Mouse (Mus musculus): ENCODE data around the gene Rab31. TPM values are rescaled to one million over a fixed set of nuclear protein-coding genes. Genes with fewer than 3 reads are reported as not detected.

Rab31 gene
- total RNA-seq (2012; rRNA removed) = 16.4 and 22.8 TPM in 2 replicates

DNA sequence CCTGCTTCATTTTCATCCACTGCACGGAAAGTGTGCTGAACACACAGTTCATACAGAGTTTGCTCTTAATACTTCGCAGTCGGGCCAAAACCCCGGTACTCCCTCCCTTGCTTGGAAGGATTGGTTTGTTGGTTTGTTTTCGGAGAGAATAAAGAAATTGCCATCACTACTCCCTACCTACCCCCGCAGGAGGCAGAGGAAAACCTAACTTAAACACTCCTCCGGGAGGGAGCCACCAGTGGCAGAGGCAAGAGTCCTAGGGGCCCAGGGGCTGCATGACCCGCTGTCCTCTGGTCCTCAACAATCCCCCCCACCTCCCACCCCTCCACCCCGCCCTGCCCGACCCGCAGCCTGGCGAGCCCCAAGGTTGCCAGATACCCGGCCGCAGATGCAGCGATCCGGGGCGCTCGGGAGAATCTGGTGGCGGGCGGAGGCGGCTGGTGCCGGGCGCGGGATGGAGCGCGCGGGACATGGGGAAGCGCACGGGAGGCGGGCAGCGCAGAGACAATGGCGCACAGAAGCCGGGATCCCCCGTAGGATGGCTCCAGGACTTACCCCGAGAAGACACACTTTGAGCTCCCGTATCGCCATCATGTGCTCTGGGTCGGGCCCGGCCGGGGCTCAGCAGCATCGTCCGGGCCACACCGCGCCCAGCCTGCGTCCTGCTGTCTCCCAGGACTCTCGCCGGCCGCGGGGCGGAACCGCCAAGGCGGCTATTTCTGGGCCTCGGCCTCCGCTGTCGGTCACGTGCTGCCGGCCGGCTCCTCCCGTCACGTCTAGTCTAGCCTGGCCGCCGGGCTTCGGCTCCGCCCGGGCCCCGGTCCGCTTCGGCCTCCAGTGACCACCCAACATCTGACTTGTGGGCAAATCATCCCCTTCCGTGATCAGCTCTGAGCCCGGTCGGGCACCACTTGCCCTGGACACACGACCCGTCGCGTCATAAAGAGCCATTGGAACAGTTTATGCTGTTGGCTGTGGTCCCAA lies at the start of gene Rab31:
Rab31 (minus strand) TSS at position 802 of the 984 bp plus-strand sequence.
- no peak within 1 kb of the TSS for H3K27ac ChIP-seq (ENCODE audit: insufficient read depth, low read depth, low read length, poor library complexity, severe bottlenecking)
- DNase-seq (ENCODE audit: low read depth, low spot score) = no peak
- H3K9me3 ChIP-seq (ENCODE audit: control insufficient read depth, insufficient read depth, low read depth, low read length) = no peaks in the 10 kb centered on the region
- peaks cover 2 to 17% of the 10 kb centered on the region in 2 experiments; a peak in 3 of 4 replicates for H3K4me1 ChIP-seq (ENCODE audit: control insufficient read depth in 2 of 2, insufficient read depth in 2 of 2, low read length in 2 of 2, poor library complexity in 1 of 2)
- peak within 1 kb of the TSS; percentile 84 to 85 for H3K4me3 ChIP-seq (ENCODE audit: insufficient read depth in 1 of 2, low read depth in 1 of 2, low read length in 2 of 2, poor library complexity in 1 of 2, severe bottlenecking in 1 of 2)
- H3K9ac ChIP-seq (ENCODE audit: insufficient read depth, low read depth, low read length, poor library complexity, severe bottlenecking) = peak within 1 kb of the TSS; percentile 80
- no peaks in the 10 kb centered on the region for H3K36me3 ChIP-seq (ENCODE audit: control insufficient read depth, insufficient read depth, low read length, poor library complexity, severe bottlenecking)
- no peak for TF ChIP-seq MAFK (IDR thresholded peaks at IDR 0.05; ENCODE audit: insufficient read depth, low read depth, low read length)
- no peak for TF ChIP-seq ZNF384 (IDR thresholded peaks at IDR 0.05; ENCODE audit: low read depth, low read length)
- TF ChIP-seq ZC3H11A (IDR thresholded peaks at IDR 0.05; ENCODE audit: borderline replicate concordance, low read depth, low read length) = no peak
- TF ChIP-seq CHD2 (IDR thresholded peaks at IDR 0.05; ENCODE audit: low read depth, low read length) = no peak
- TF ChIP-seq HCFC1 (IDR thresholded peaks at IDR 0.05; ENCODE audit: borderline replicate concordance, insufficient read depth, low read length) = 0 out of 2 replicates have a peak, but pooled peaks have one; percentile 38
- in situ Hi-C loops (cut with MboI; ENCODE audit: low sequenced_read_pairs in 2 of 2, unreplicated experiment in 2 of 2) = no loop called here

- Histone ChIP-seq H3K9me3 (ENCODE audit: control insufficient read depth, insufficient read depth, low read depth, low read length) (no peaks in the 10 kb centered on the region), H3K4me3 (ENCODE audit: insufficient read depth in 1 of 2, low read depth in 1 of 2, low read length in 2 of 2, poor library complexity in 1 of 2, severe bottlenecking in 1 of 2) (no peak overlapping the region), H3K27ac (ENCODE audit: insufficient read depth, low read depth, low read length, poor library complexity, severe bottlenecking) (no peak overlapping the region), H3K36me3 (ENCODE audit: control insufficient read depth, insufficient read depth, low read length, poor library complexity, severe bottlenecking) (peaks cover 16% of the 10 kb centered on the region), H3K4me1 (ENCODE audit: control insufficient read depth in 2 of 2, insufficient read depth in 2 of 2, low read length in 2 of 2, poor library complexity in 1 of 2) (no peaks in the 10 kb centered on the region), H3K9ac (ENCODE audit: insufficient read depth, low read depth, low read length, poor library complexity, severe bottlenecking) (no peak overlapping the region)
- no peak for DNase-seq (ENCODE audit: low read depth, low spot score)
- in situ Hi-C loops (cut with MboI; ENCODE audit: low sequenced_read_pairs in 2 of 2, unreplicated experiment in 2 of 2) = no loop called here
- TF ChIP-seq MAFK (IDR thresholded peaks at IDR 0.05; ENCODE audit: insufficient read depth, low read depth, low read length) = no peak
- no peak for TF ChIP-seq CHD2 (IDR thresholded peaks at IDR 0.05; ENCODE audit: low read depth, low read length)
- TF ChIP-seq ZNF384 (IDR thresholded peaks at IDR 0.05; ENCODE audit: low read depth, low read length) = no peak
- TF ChIP-seq HCFC1 (IDR thresholded peaks at IDR 0.05; ENCODE audit: borderline replicate concordance, insufficient read depth, low read length) = no peak
- TF ChIP-seq ZC3H11A (IDR thresholded peaks at IDR 0.05; ENCODE audit: borderline replicate concordance, low read depth, low read length) = no peak
Measured at GRCm38 (mm10) chr17:65820197-65820596, 47.6 kb upstream of the Rab31 start.

- H3K27ac ChIP-seq (ENCODE audit: insufficient read depth, low read depth, low read length, poor library complexity, severe bottlenecking) = no peak overlapping the region
- H3K9me3 ChIP-seq (ENCODE audit: control insufficient read depth, insufficient read depth, low read depth, low read length) = no peaks in the 10 kb centered on the region
- in situ Hi-C loops (cut with MboI; ENCODE audit: low sequenced_read_pairs in 2 of 2, unreplicated experiment in 2 of 2) = no loop called here
- no peak for DNase-seq (ENCODE audit: low read depth, low spot score)
- no peaks in the 10 kb centered on the region for H3K4me1 ChIP-seq (ENCODE audit: control insufficient read depth in 2 of 2, insufficient read depth in 2 of 2, low read length in 2 of 2, poor library complexity in 1 of 2)
- TF ChIP-seq CHD2 (IDR thresholded peaks at IDR 0.05; ENCODE audit: low read depth, low read length) (no peak), ZNF384 (IDR thresholded peaks at IDR 0.05; ENCODE audit: low read depth, low read length) (no peak), HCFC1 (IDR thresholded peaks at IDR 0.05; ENCODE audit: borderline replicate concordance, insufficient read depth, low read length) (no peak), MAFK (IDR thresholded peaks at IDR 0.05; ENCODE audit: insufficient read depth, low read depth, low read length) (no peak), ZC3H11A (IDR thresholded peaks at IDR 0.05; ENCODE audit: borderline replicate concordance, low read depth, low read length) (no peak)
- H3K36me3 ChIP-seq (ENCODE audit: control insufficient read depth, insufficient read depth, low read length, poor library complexity, severe bottlenecking) = peaks cover 36% of the 10 kb centered on the region
- H3K4me3 ChIP-seq (ENCODE audit: insufficient read depth in 1 of 2, low read depth in 1 of 2, low read length in 2 of 2, poor library complexity in 1 of 2, severe bottlenecking in 1 of 2) = no peak overlapping the region
- H3K9ac ChIP-seq (ENCODE audit: insufficient read depth, low read depth, low read length, poor library complexity, severe bottlenecking) = no peak overlapping the region
Measured at GRCm38 (mm10) chr17:65813763-65814162, 41.2 kb upstream of the Rab31 start.

GRCm38 (mm10) chr17:65811032-65811431 lies 38.5 kb upstream of the Rab31 start:
- DNase-seq (ENCODE audit: low read depth, low spot score) = no peak
- no peak overlapping the region for H3K27ac ChIP-seq (ENCODE audit: insufficient read depth, low read depth, low read length, poor library complexity, severe bottlenecking)
- in situ Hi-C loops (cut with MboI; ENCODE audit: low sequenced_read_pairs in 2 of 2, unreplicated experiment in 2 of 2) = no loop called here
- H3K36me3 ChIP-seq (ENCODE audit: control insufficient read depth, insufficient read depth, low read length, poor library complexity, severe bottlenecking) = peaks cover 30% of the 10 kb centered on the region
- H3K4me1 ChIP-seq (ENCODE audit: control insufficient read depth in 2 of 2, insufficient read depth in 2 of 2, low read length in 2 of 2, poor library complexity in 1 of 2) = peaks cover 0 to 3% of the 10 kb centered on the region in 2 experiments; a peak in 1 of 4 replicates
- no peak overlapping the region for H3K4me3 ChIP-seq (ENCODE audit: insufficient read depth in 1 of 2, low read depth in 1 of 2, low read length in 2 of 2, poor library complexity in 1 of 2, severe bottlenecking in 1 of 2)
- no peak overlapping the region for H3K9ac ChIP-seq (ENCODE audit: insufficient read depth, low read depth, low read length, poor library complexity, severe bottlenecking)
- TF ChIP-seq MAFK (IDR thresholded peaks at IDR 0.05; ENCODE audit: insufficient read depth, low read depth, low read length) (no peak), ZC3H11A (IDR thresholded peaks at IDR 0.05; ENCODE audit: borderline replicate concordance, low read depth, low read length) (no peak), ZNF384 (IDR thresholded peaks at IDR 0.05; ENCODE audit: low read depth, low read length) (no peak)
- H3K9me3 ChIP-seq (ENCODE audit: control insufficient read depth, insufficient read depth, low read depth, low read length) = no peaks in the 10 kb centered on the region

Data from ES-E14 (cell line).